Mouse (Mus musculus) liver, postnatal 0 days (tissue): ENCODE results near the gene Mavs.

Experiments used
- CTCF ChIP-seq: sonication (generic); IDR thresholded peaks from 2 replicates; pipeline ENCODE4 v1.5.1; 2016; ENCODE audit warnings: antibody characterized with exemption, low read depth
- EP300 ChIP-seq: IDR thresholded peaks from 2 replicates; pipeline ENCODE4 v1.6.1; 2016; ENCODE audit warnings: antibody characterized with exemption, low read depth, mild to moderate bottlenecking

GRCm38 (mm10) chr2:131200710-131201109 lies 33.2 kb upstream of the Mavs start:
- TF ChIP-seq CTCF (no peak), EP300 (no peak)
